Mouse (Mus musculus): ENCODE results near the gene Asic4.

Gene Asic4

DNA sequence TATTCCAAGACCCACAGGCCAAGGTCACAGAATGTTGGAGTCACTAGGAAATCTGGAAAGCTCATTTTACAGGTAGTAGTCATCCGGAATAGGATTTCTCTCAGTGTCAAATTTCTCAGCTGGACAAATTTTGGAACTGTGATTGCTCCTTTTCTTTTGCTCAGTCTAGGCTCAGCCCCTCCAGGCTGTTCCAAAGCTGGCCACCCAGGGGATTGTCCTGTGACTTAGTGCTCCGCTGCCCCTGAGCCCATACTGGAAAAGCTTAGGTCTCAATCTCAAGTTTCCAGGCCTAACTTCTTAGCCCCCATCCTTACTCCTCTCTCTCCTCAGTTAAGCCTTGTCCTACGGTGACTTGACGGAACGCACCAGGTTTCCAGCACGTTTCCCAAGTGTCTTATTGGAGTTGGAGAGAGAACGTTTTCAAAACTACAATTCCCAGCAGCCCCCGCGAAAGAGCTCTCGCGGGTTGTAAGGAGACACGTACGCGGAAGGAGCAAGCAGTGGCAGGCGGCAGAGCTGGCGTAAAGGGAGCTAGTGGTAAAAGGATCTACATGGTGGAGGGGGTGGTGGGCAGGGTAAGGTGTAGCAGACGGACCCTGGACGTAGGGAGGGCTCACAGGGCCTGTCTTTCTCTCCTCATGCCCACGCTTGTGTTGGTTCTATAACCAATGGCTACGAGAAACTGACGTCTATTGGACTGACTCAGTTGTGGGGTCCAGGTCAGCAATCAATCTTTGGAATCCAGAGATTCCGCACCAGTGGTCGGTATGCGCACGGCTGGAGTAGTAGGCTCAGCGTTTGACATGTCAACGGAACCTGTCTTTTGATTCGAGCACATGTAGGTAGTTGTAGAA lies 14.5 kb upstream of the Asic4 start, which contains the start of gene Gmppa:
Gene Gmppa, plus strand, starts transcription at position 456 of the 854 bp plus-strand sequence.
- Histone ChIP-seq H3K27me3 (ENCODE audit: control insufficient read depth, insufficient read depth, low read length, poor library complexity, severe bottlenecking) (no peaks in the 10 kb centered on the region), H3K36me3 (ENCODE audit: control insufficient read depth, insufficient read depth, low read length, poor library complexity, severe bottlenecking) (0 out of 2 replicates have a peak, but pooled peaks cover 2% of the 10 kb centered on the region)
- peak; percentile 70 for DNase-seq (ENCODE audit: low read depth, low spot score)

DNA sequence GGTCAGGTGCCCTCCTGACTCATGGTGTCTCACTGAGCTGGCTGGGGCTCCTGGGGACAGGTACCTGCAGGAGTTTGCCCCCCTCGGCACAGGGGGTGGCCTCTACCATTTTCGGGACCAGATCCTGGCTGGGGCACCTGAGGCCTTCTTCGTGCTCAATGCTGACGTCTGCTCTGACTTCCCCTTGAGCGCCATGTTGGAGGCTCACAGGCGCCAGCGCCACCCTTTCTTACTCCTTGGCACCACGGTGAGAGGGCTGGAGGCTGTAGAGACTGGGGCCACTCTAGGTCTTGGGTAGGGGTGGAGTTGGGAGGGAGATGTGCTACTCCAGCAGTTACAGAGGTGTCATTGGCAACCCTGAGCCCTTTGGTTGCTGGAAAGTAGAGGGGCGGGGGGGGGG lies 11.5 kb upstream of the Asic4 start:
- DNase-seq (ENCODE audit: low read depth, low spot score): no peak
- no peaks in the 10 kb centered on the region for H3K27me3 ChIP-seq (ENCODE audit: control insufficient read depth, insufficient read depth, low read length, poor library complexity, severe bottlenecking)
- H3K36me3 ChIP-seq (ENCODE audit: control insufficient read depth, insufficient read depth, low read length, poor library complexity, severe bottlenecking): 0 out of 2 replicates have a peak, but pooled peaks cover 2% of the 10 kb centered on the region

DNA sequence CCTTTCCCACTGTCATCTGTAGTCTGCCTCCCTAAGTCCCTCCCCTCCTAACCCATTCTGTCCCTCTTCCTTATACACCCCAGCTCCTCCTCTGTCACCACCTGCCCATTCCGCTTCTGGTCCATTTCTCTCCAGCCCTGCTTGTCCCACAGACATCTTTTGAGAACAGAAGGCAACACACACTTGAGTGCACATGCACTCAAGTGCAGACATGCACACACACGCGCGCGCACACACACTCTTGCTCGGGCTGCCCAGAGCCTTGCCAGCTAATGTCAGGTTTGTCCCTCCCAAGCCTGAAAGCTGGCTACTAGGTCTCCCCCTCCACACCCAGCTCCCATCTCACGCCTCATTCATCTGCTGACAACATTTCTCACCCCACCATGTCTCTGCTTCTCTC lies 9.6 kb upstream of the Asic4 start:
- Histone ChIP-seq H3K36me3 (ENCODE audit: control insufficient read depth, insufficient read depth, low read length, poor library complexity, severe bottlenecking) (0 out of 2 replicates have a peak, but pooled peaks cover 2% of the 10 kb centered on the region), H3K27me3 (ENCODE audit: control insufficient read depth, insufficient read depth, low read length, poor library complexity, severe bottlenecking) (no peaks in the 10 kb centered on the region)
- no peak for DNase-seq (ENCODE audit: low read depth, low spot score)

DNA sequence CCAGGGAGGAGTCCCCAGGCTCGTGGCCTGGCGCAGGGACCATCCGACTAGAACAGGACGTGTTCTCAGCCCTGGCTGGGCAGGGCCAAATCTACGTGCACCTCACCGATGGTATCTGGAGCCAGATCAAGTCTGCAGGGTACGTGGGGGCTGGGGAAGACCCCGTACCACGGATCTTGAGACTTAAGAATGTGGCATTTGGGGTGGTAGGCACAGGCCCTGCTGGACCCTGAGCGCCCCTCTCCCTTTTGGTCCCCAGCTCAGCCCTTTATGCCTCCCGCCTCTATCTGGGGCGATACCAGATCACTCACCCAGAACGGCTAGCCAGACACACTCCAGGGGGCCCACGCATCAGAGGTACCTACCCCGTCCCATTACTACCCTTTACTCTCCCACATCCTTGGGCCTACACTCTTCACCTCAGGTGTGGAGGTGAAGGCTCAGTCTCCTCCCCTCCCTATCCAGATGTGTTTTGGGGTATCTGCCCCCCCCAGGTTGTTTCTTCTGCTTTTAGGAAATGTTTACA lies 8.7 kb upstream of the Asic4 start:
- peaks cover 5% of the 10 kb centered on the region for H3K27me3 ChIP-seq (ENCODE audit: control insufficient read depth, insufficient read depth, low read length, poor library complexity, severe bottlenecking)
- H3K36me3 ChIP-seq (ENCODE audit: control insufficient read depth, insufficient read depth, low read length, poor library complexity, severe bottlenecking): 0 out of 2 replicates have a peak, but pooled peaks cover 2% of the 10 kb centered on the region
- DNase-seq (ENCODE audit: low read depth, low spot score): no peak

DNA sequence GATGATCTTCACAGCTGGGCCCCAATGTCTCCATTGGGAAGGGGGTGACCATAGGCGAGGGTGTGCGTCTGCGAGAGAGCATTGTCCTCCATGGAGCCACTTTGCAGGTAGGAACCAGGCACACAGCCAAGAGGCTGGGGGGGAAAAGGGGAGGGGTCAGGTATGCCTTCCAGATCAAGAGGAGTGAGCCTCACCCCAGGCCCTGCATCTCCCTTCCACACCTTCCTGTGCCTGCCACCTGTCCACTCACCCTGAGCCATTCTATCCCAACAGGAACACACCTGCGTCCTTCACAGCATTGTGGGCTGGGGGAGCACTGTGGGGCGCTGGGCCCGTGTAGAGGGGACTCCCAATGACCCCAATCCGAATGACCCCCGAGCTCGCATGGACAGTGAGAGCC lies 8.1 kb upstream of the Asic4 start:
- no peak for DNase-seq (ENCODE audit: low read depth, low spot score)
- Histone ChIP-seq H3K36me3 (ENCODE audit: control insufficient read depth, insufficient read depth, low read length, poor library complexity, severe bottlenecking) (0 out of 2 replicates have a peak, but pooled peaks cover 2% of the 10 kb centered on the region), H3K27me3 (ENCODE audit: control insufficient read depth, insufficient read depth, low read length, poor library complexity, severe bottlenecking) (peaks cover 5% of the 10 kb centered on the region)

- Histone ChIP-seq H3K27me3 (ENCODE audit: control insufficient read depth, insufficient read depth, low read length, poor library complexity, severe bottlenecking) (peaks cover 5% of the 10 kb centered on the region), H3K36me3 (ENCODE audit: control insufficient read depth, insufficient read depth, low read length, poor library complexity, severe bottlenecking) (0 out of 2 replicates have a peak, but pooled peaks cover 2% of the 10 kb centered on the region)
- DNase-seq (ENCODE audit: low read depth, low spot score): no peak
These were observed 7.4 kb upstream of the Asic4 start for GRCm38 (mm10) chr1:75442811-75443210.

DNA sequence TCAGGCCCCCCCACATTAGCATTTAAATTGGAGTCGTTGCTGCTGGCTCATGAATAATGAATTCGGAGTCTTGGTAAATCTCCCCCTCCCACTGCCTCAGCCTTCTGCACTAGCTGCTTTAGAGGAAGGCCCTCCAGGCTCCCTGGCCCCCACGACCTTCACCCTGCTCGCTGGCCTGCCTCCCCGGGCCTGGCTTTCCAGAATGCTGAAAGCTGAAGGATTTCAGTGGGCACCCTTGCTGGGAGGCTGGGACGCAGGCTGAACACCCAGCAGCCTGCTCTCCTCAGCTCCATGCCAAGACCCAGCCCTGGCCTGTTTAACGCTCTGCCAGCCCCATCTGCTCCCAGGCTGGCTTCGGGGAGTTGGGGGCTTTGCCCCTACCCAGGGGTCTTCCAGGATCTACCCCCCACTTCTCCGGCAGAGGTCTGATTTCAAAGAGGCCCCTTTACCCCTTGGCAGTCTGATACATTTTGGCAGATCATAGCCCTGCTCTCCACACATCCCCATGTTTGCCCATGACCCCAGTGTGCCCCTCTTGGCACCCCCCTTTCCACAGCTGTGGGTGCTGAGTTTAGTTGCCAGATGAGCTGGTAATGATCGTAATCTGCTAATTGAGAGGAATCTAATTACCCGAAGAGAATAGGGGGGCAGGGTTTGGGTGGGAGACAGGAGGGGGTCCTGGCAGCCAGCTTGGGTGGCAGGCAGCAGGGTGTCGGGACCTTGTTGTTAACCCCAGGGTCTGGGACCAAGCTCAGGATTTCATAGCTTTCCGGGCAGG lies 6.8 kb upstream of the Asic4 start:
- DNase-seq (ENCODE audit: low read depth, low spot score): no peak
- peaks cover 5% of the 10 kb centered on the region for H3K27me3 ChIP-seq (ENCODE audit: control insufficient read depth, insufficient read depth, low read length, poor library complexity, severe bottlenecking)
- 0 out of 2 replicates have a peak, but pooled peaks cover 2% of the 10 kb centered on the region for H3K36me3 ChIP-seq (ENCODE audit: control insufficient read depth, insufficient read depth, low read length, poor library complexity, severe bottlenecking)

- peaks cover 5% of the 10 kb centered on the region for H3K27me3 ChIP-seq (ENCODE audit: control insufficient read depth, insufficient read depth, low read length, poor library complexity, severe bottlenecking)
- no peak for DNase-seq (ENCODE audit: low read depth, low spot score)
- H3K36me3 ChIP-seq (ENCODE audit: control insufficient read depth, insufficient read depth, low read length, poor library complexity, severe bottlenecking): 0 out of 2 replicates have a peak, but pooled peaks cover 2% of the 10 kb centered on the region
These were observed 6.0 kb upstream of the Asic4 start for GRCm38 (mm10) chr1:75444208-75444607.

GRCm38 (mm10) chr1:75445141-75445701 lies 5.0 kb upstream of the Asic4 start:
- 0 out of 2 replicates have a peak, but pooled peaks cover 2% of the 10 kb centered on the region for H3K36me3 ChIP-seq (ENCODE audit: control insufficient read depth, insufficient read depth, low read length, poor library complexity, severe bottlenecking)
- no peak for DNase-seq (ENCODE audit: low read depth, low spot score)
- H3K27me3 ChIP-seq (ENCODE audit: control insufficient read depth, insufficient read depth, low read length, poor library complexity, severe bottlenecking): peaks cover 5% of the 10 kb centered on the region

- peaks cover 5% of the 10 kb centered on the region for H3K27me3 ChIP-seq (ENCODE audit: control insufficient read depth, insufficient read depth, low read length, poor library complexity, severe bottlenecking)
- H3K36me3 ChIP-seq (ENCODE audit: control insufficient read depth, insufficient read depth, low read length, poor library complexity, severe bottlenecking): no peaks in the 10 kb centered on the region
- DNase-seq (ENCODE audit: low read depth, low spot score): peak; percentile 83
These were observed 4.3 kb upstream of the Asic4 start for GRCm38 (mm10) chr1:75445751-75446611.

- Histone ChIP-seq H3K27me3 (ENCODE audit: control insufficient read depth, insufficient read depth, low read length, poor library complexity, severe bottlenecking) (peaks cover 5% of the 10 kb centered on the region), H3K36me3 (ENCODE audit: control insufficient read depth, insufficient read depth, low read length, poor library complexity, severe bottlenecking) (no peaks in the 10 kb centered on the region)
- DNase-seq (ENCODE audit: low read depth, low spot score): no peak
These were observed 3.6 kb upstream of the Asic4 start for GRCm38 (mm10) chr1:75446656-75447055.

DNA sequence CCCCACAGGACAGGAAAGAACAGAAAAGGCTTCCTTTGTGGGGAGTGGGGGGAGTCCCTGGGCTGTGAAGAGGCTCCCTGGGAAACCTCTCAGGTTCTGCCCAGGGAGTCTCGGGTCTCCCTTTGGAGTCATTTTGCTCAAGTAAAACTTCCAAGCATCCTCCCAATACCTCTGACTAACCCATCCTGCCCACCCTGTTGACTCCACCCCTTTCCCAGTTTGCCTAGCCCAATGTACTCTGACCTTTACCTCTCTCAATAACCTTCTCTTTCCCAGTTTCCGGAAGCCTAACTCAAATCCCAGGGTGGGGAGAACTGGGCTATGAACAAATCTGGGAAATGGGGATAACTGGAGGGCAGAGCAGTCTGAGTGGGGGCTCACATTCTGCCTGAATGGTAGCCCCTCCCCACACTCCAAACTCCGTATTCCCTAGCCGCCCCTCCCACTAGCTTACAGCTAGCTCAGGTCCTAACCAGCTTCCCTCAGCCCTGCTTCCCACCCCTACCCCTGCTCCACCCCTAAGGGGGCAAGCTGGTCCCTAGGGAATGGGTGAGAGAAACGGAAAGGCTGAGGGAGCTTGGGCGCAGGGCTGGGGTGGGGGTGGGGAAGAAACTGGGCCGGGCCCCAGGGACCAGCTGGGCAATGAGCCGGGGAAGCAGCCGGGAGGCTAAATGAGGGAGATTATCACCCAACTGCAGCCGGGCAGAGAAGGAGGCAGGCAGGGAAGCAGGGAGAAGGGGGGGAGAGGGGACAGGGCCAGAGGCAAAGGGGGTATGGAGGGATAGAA lies 2.8 kb upstream of the Asic4 start:
- peak; percentile 20 for DNase-seq (ENCODE audit: low read depth, low spot score)
- Histone ChIP-seq H3K36me3 (ENCODE audit: control insufficient read depth, insufficient read depth, low read length, poor library complexity, severe bottlenecking) (no peaks in the 10 kb centered on the region), H3K27me3 (ENCODE audit: control insufficient read depth, insufficient read depth, low read length, poor library complexity, severe bottlenecking) (peaks cover 5% of the 10 kb centered on the region)

DNA sequence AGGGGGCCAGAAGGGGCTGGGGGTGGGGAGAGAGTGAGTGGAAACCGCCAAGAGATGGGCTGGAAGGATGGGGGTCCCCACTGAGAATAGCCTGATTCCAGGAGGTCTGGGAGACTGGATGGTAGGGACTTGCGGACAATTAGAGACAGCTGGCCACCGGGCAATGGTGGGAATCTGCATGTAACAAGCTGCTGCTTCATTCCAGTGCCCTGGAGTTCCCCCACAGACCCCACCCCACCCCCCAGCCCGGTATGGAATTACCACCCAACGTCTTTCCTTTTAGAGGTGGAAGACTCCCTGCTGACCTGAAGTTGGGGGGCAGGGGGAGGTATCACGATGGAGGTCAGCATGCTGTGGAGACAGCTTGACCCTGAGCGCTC lies 2.2 kb upstream of the Asic4 start:
- Histone ChIP-seq H3K36me3 (ENCODE audit: control insufficient read depth, insufficient read depth, low read length, poor library complexity, severe bottlenecking) (no peaks in the 10 kb centered on the region), H3K27me3 (ENCODE audit: control insufficient read depth, insufficient read depth, low read length, poor library complexity, severe bottlenecking) (peaks cover 5% of the 10 kb centered on the region)
- no peak for DNase-seq (ENCODE audit: low read depth, low spot score)

All from splenic B cell, adult 2 months (primary cell).